Mouse (Mus musculus): ENCODE results near the gene Tecta. TPM values are rescaled to one million over a fixed set of nuclear protein-coding genes. Genes with fewer than 3 reads are reported as not detected.

Tecta gene
- polyA plus RNA-seq, 1 experiment from 2014 or later, result 0.18 TPM

DNA sequence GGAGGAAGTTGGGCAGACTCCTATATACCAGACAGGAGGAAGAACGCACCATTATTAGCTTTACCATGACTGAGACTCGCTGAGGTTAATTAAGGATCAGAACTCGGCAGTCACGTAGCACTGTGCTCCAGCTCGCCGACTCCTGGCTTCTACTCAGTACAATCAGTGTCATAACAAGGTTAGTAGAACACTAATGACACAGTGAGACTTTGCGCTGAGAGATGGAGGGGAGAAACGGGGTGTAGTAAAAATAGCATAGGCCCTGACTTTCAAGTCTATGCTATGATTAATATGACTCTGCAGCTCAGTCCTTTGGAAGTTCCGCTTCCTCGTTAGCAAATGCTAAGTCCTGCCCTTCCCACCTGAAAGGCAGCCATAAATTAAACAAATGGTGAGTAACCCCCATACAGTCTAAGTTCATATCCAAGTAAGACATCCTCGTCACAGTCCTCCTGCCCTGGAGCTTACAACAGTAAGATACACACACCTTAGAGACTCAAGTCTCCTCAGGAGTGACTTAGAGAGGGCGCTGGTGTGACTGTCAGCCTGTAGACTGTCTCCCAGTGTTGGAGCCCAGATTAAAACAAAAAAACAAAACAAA, 17.7 kb upstream of the Tecta start:
- Histone ChIP-seq H3K4me2 (no peak overlapping the region), H3K9ac (no peak overlapping the region), H3K27ac (no peak overlapping the region), H3K4me3 (replicated peaks) (no peak overlapping the region), H3K4me1 (peaks cover 20% of the 10 kb centered on the region), H3K9me3 (no peaks in the 10 kb centered on the region), H3K27me3 (no peaks in the 10 kb centered on the region), H3K36me3 (replicated peaks) (peaks cover 31% of the 10 kb centered on the region)
- 78% methylated on average over 12 of the region's 12 CpGs for WGBS
- no peak for ATAC-seq (ENCODE audit: low FRiP score)

DNA sequence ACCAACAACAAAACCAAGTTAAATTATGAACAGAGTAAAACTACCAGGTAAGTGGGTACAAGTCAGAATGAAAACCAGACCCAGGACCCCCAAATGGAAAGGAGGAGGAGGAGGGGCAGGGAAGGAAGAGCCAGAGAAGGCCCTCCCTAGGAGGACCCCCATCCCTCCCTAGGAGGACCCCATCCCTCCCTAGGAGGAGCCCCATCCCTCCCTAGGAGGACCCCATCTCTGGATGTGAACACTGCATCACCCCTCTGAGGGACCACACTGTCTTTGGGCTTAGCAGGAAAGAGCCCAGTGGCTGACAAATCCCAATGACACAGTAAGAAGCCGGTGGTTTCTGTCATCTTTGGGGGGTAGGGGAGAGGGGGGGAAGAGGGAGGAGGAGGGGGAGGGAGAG, 15.5 kb upstream of the Tecta start:
- H3K9ac ChIP-seq, result no peak overlapping the region
- H3K36me3 ChIP-seq (replicated peaks), result peaks cover 18% of the 10 kb centered on the region; the same call in 1 of the 2 replicates
- no peak overlapping the region for H3K4me2 ChIP-seq
- no peaks in the 10 kb centered on the region for H3K9me3 ChIP-seq
- H3K4me1 ChIP-seq, result peaks cover 20% of the 10 kb centered on the region
- H3K27me3 ChIP-seq, result no peaks in the 10 kb centered on the region
- no peak for ATAC-seq (ENCODE audit: low FRiP score)
- no peak overlapping the region for H3K4me3 ChIP-seq (replicated peaks)
- no peak overlapping the region for H3K27ac ChIP-seq
- 16% methylated on average over 1 of the region's 1 CpGs for WGBS

DNA sequence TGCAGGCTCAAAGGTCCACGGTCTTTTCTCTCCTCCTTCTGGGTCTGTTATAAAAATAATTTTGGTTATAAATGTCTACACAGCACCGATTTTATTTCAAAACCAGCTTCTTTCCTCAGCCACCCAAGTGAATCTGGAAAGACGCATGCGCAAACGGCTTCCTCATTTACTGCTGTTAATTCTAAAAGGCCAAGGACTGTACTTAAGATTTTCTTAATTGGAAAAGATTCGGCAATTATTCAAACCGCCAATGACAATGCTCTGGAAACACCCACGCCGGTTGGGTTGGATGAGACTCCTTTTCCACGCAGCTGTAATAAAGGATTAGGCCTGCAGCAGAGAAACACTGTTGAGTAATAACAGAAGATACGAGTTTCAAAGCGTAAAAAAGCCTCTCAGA, 13.6 kb upstream of the Tecta start:
- H3K36me3 ChIP-seq (replicated peaks), result peaks cover 18% of the 10 kb centered on the region; the same call in 1 of the 2 replicates
- H3K4me1 ChIP-seq, result peaks cover 20% of the 10 kb centered on the region
- H3K9ac ChIP-seq, result no peak overlapping the region
- 52% methylated on average over 12 of the region's 12 CpGs for WGBS
- H3K27me3 ChIP-seq, result no peaks in the 10 kb centered on the region
- no peak overlapping the region for H3K27ac ChIP-seq
- H3K4me3 ChIP-seq (replicated peaks), result no peak overlapping the region
- no peak for ATAC-seq (ENCODE audit: low FRiP score)
- H3K9me3 ChIP-seq, result no peaks in the 10 kb centered on the region
- H3K4me2 ChIP-seq, result no peak overlapping the region

DNA sequence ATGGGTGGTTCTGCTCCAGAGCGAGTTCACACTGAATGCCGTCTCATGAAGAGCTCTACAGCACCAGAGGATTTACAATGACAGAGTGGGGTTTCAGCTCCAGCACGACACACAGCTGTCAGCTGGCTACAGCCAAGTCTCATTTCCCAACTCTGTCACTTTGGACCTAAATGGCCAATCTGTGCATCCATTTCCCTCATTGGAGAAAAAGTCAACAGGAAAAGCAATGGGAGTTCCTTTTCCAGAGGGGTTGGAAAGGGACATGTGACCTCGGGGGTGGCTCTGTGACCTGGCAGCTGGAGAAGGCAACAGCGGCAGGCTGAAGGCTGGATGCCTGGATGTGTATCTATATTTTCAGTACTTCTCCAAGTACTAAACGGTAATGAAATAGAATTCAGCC, 11.6 kb upstream of the Tecta start:
- no peak overlapping the region for H3K4me2 ChIP-seq
- 91% methylated on average over 6 of the region's 6 CpGs for WGBS
- H3K9ac ChIP-seq, result no peak overlapping the region
- no peak overlapping the region for H3K27ac ChIP-seq
- ATAC-seq (ENCODE audit: low FRiP score), result no peak
- H3K4me3 ChIP-seq (replicated peaks), result no peak overlapping the region
- H3K9me3 ChIP-seq, result no peaks in the 10 kb centered on the region
- peaks cover 18% of the 10 kb centered on the region; the same call in 1 of the 2 replicates for H3K36me3 ChIP-seq (replicated peaks)
- H3K27me3 ChIP-seq, result no peaks in the 10 kb centered on the region
- H3K4me1 ChIP-seq, result peaks cover 20% of the 10 kb centered on the region

DNA sequence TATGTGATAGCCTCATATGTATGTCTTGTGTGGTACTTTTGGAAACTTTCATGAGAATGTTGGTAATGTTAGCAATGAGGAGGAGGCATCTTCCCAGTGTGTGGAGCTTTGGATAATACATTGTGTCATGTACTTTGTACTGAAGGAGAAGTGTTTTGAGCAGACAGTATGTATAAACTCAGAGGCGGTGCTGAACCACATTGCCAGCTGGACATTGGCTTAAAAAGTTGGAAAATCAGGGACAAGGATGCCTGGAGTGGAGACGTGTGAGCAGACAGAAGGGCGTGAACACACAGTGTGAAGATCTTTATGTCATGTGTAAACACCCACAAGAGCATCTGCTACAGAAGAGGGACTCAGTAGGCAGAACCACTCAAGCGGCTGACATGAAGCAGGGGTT, 6.0 kb upstream of the Tecta start:
- no peaks in the 10 kb centered on the region for H3K36me3 ChIP-seq (replicated peaks)
- ATAC-seq (ENCODE audit: low FRiP score), result no peak
- WGBS, result 90% methylated on average over 4 of the region's 4 CpGs

DNA sequence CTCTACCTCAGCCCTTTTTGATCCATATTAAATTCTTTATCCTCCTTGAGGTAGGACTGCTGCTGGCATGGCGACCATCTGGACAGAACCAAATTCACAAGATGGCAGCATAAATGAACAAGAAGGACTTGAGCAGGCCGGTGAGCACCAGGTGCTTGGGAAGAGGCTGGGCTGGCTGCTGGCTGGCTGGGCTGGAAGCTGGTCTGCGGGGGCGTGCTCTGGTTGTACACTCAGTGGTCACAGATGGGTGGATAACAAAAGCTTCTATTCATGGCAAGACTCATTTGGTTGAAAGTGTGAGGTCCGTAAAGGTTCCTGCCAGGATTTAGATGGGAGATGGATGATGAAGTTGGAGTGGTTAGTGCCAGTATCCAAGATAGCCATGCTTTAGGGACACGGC, 1.8 kb upstream of the Tecta start:
- WGBS, result 64% methylated on average over 6 of the region's 6 CpGs
- Histone ChIP-seq H3K4me2 (no peak overlapping the region), H3K9me3 (no peaks in the 10 kb centered on the region), H3K4me1 (peaks cover 21% of the 10 kb centered on the region), H3K36me3 (replicated peaks) (no peaks in the 10 kb centered on the region), H3K4me3 (replicated peaks) (no peak overlapping the region), H3K9ac (no peak overlapping the region), H3K27me3 (0 out of 2 replicates have a peak, but pooled peaks cover 4% of the 10 kb centered on the region), H3K27ac (no peak overlapping the region)
- no peak for ATAC-seq (ENCODE audit: low FRiP score)

More for the DNA sequence above, 6.0 kb upstream of the Tecta start:
- Histone ChIP-seq H3K4me1 (peaks cover 7% of the 10 kb centered on the region; the same call in 1 of the 2 replicates), H3K9me3 (no peaks in the 10 kb centered on the region), H3K27me3 (no peaks in the 10 kb centered on the region), H3K4me2 (no peak overlapping the region), H3K27ac (no peak overlapping the region), H3K9ac (no peak overlapping the region), H3K4me3 (replicated peaks) (no peak overlapping the region)

DNA sequence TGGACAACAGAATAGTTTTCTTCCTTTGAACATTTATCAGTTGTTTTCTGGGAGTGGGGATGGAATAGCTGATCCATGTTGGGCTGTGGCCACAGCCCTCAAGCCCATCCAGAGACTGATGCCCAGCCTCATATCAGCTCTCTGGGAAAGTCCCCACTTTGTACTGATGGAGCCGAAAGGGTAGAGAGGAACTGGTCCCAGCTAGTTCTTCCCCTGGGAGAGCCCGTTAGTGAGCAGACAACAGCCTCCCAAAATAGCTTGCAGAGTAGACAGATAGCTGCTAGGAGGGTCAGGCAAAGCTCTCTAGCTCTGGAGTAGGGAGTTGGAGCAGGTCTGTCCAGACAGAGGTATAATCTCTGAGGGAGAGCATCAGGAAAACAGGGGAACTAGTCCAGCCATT, 3.6 kb downstream of the Tecta start:
- H3K4me1 ChIP-seq, result peaks cover 16% of the 10 kb centered on the region
- H3K9me3 ChIP-seq, result no peaks in the 10 kb centered on the region
- no peak overlapping the region for H3K4me3 ChIP-seq (replicated peaks)
- no peak overlapping the region for H3K4me2 ChIP-seq
- no peak overlapping the region for H3K27ac ChIP-seq
- WGBS, result 71% methylated on average over 2 of the region's 2 CpGs
- H3K9ac ChIP-seq, result no peak overlapping the region
- no peaks in the 10 kb centered on the region for H3K36me3 ChIP-seq (replicated peaks)
- 0 out of 2 replicates have a peak, but pooled peaks cover 4% of the 10 kb centered on the region for H3K27me3 ChIP-seq
- ATAC-seq (ENCODE audit: low FRiP score), result no peak

DNA sequence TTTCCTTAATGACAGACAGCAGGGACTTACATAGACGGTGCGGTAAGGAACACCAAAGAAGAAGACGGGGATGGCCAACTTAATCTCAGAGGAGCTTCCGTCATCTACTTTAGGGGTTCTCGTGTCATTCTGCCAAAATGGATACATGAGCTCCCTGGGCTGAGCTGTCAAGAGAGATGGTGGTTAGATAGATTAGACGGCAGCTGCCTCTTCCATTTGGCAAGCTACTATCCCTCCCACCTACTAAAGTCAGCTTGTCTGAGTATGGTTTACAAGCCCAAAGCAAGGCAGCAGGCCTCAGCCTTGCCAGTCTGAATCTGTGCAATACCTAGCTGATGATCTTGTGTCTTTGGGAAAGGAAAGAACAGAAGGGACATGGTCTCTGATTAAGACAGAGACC, 4.8 kb downstream of the Tecta start:
- 0 out of 2 replicates have a peak, but pooled peaks cover 4% of the 10 kb centered on the region for H3K27me3 ChIP-seq
- no peak overlapping the region for H3K4me2 ChIP-seq
- peaks cover 13% of the 10 kb centered on the region for H3K4me1 ChIP-seq
- no peaks in the 10 kb centered on the region for H3K9me3 ChIP-seq
- WGBS, result 91% methylated on average over 6 of the region's 6 CpGs
- no peak for ATAC-seq (ENCODE audit: low FRiP score)
- H3K4me3 ChIP-seq (replicated peaks), result no peak overlapping the region
- no peak overlapping the region for H3K9ac ChIP-seq
- no peaks in the 10 kb centered on the region for H3K36me3 ChIP-seq (replicated peaks)
- no peak overlapping the region for H3K27ac ChIP-seq

DNA sequence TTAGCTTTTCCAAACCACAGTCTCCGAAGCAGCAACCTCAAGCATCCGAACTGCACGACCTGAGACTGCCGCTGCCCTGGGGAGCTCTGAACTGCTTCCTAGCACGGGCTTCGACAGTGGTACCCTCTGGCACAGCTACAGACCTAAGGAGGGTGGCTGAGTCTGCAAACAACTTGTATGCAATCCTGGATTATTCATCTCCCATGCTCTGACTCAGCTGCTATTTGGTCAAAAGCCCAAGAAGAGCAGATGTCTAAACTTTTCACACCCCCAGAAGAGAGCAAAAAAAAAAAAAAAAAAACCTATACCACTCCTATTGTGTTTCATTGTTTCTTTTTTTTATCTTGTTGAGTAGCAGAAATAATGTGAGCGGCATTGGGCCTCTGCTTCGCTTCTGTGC, 5.4 kb downstream of the Tecta start:
- no peaks in the 10 kb centered on the region for H3K36me3 ChIP-seq (replicated peaks)
- no peak overlapping the region for H3K4me3 ChIP-seq (replicated peaks)
- no peak overlapping the region for H3K4me2 ChIP-seq
- no peak overlapping the region for H3K27ac ChIP-seq
- 0 out of 2 replicates have a peak, but pooled peaks cover 2% of the 10 kb centered on the region for H3K27me3 ChIP-seq
- H3K4me1 ChIP-seq, result peaks cover 7% of the 10 kb centered on the region
- 84% methylated on average over 8 of the region's 8 CpGs for WGBS
- ATAC-seq (ENCODE audit: low FRiP score), result no peak
- no peak overlapping the region for H3K9ac ChIP-seq
- no peaks in the 10 kb centered on the region for H3K9me3 ChIP-seq

DNA sequence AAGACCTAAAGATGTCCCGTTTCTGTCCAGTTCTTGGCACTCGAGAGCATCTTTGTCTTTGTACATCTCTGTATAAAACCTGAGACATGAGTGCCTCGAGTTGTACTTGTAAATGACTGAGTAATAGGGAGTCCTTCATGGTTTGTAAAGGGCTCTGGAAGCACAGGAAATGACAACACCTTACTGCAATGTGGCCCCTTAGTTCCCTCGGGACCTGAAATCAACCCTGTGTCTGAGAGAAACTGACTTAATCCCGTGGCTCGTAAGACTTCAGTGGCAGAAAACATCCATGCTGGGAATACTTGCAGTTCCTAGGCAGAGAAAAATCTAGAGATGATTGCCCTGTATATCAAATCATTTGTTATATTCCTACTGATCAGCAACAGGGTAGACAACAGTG, 6.8 kb downstream of the Tecta start:
- H3K9me3 ChIP-seq, result no peaks in the 10 kb centered on the region
- 72% methylated on average over 6 of the region's 6 CpGs for WGBS
- no peak overlapping the region for H3K9ac ChIP-seq
- 0 out of 2 replicates have a peak, but pooled peaks cover 3% of the 10 kb centered on the region for H3K4me1 ChIP-seq
- ATAC-seq (ENCODE audit: low FRiP score), result no peak
- no peak overlapping the region for H3K4me2 ChIP-seq
- no peaks in the 10 kb centered on the region for H3K36me3 ChIP-seq (replicated peaks)
- no peak overlapping the region for H3K27ac ChIP-seq
- H3K27me3 ChIP-seq, result no peaks in the 10 kb centered on the region
- H3K4me3 ChIP-seq (replicated peaks), result no peak overlapping the region

DNA sequence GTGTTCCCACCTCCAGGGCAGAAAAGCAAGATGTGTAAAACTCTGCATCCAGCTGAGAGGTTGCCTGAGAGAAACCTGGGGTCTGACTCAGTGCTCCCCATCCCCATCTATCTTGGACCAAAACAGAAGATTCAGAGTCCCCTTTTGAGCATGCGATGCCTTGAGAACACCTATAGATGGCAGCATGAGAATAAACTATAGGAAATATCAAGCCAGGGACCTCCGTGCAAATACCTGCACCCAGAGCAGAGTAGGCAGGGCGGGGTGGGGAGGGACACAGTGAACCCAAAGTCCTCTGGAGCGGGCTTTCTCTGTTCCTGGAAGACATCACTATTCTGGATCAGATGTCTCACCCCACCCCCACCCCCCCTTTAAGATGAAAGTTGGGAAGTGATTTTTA, 11.2 kb downstream of the Tecta start:
- Histone ChIP-seq H3K27me3 (no peaks in the 10 kb centered on the region), H3K36me3 (replicated peaks) (no peaks in the 10 kb centered on the region), H3K4me3 (replicated peaks) (no peak overlapping the region), H3K27ac (no peak overlapping the region), H3K4me2 (no peak overlapping the region), H3K9ac (no peak overlapping the region), H3K9me3 (no peaks in the 10 kb centered on the region), H3K4me1 (0 out of 2 replicates have a peak, but pooled peaks cover 3% of the 10 kb centered on the region)
- no peak for ATAC-seq (ENCODE audit: low FRiP score)
- 49% methylated on average over 4 of the region's 4 CpGs for WGBS

DNA sequence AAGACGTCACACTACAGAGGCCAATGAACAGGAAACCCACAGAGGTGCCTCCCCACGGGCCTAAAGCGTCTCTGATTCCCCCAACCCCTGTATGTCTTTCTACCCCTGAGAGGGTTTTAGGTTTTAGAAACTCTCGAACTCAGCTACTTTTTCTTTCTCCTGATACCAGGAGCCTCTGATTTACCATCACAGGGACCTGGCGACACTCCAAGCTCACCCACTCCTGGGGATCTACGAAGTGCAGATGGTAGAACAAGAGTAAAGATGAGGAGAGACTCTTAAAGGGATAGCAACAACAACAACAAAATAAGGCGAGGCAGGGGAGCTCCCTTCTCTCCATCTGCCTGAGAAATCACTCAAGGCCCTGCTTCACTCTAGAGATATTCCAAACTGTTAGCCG, 12.7 kb downstream of the Tecta start:
- ATAC-seq (ENCODE audit: low FRiP score), result no peak
- H3K27ac ChIP-seq, result no peak overlapping the region
- WGBS, result 78% methylated on average over 8 of the region's 8 CpGs
- H3K9ac ChIP-seq, result no peak overlapping the region
- H3K4me3 ChIP-seq (replicated peaks), result no peak overlapping the region
- H3K4me2 ChIP-seq, result no peak overlapping the region
- H3K27me3 ChIP-seq, result no peaks in the 10 kb centered on the region
- H3K4me1 ChIP-seq, result peaks cover 14% of the 10 kb centered on the region
- H3K9me3 ChIP-seq, result no peaks in the 10 kb centered on the region
- no peaks in the 10 kb centered on the region for H3K36me3 ChIP-seq (replicated peaks)

DNA sequence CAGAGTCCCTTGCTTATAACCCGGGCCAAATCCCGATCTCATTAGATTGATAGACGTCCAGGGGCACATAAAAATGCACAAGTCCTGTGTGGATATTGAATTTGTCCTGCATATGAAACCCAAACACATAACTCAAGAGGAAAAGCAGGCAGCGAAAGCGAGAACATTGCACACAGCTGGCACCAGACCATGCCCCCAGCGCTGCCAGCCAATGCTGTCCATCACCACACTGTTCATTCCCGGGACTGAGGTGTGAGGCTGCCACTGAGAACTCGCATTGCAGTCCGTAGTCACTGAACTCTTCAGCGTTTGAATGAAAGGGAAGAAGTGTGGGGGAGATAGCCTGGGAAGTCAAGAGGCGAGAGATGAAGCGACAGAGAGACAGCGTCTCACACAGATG, 14.1 kb downstream of the Tecta start:
- H3K27me3 ChIP-seq, result no peaks in the 10 kb centered on the region

More for the DNA sequence above, 14.1 kb downstream of the Tecta start:
- WGBS, result 90% methylated on average over 13 of the region's 13 CpGs
- H3K9me3 ChIP-seq, result no peaks in the 10 kb centered on the region
- no peak overlapping the region for H3K4me2 ChIP-seq
- no peak for ATAC-seq (ENCODE audit: low FRiP score)
- peaks cover 12% of the 10 kb centered on the region for H3K4me1 ChIP-seq
- no peak overlapping the region for H3K9ac ChIP-seq
- no peak overlapping the region for H3K4me3 ChIP-seq (replicated peaks)
- no peak overlapping the region for H3K27ac ChIP-seq
- no peaks in the 10 kb centered on the region for H3K36me3 ChIP-seq (replicated peaks)

Data from forebrain, embryonic 12.5 days (tissue).